Mouse (Mus musculus) heart, embryonic 16.5 days (tissue): ENCODE measurements around the gene Parp4. TPM values are rescaled to one million over a fixed set of nuclear protein-coding genes. Genes with fewer than 3 reads are reported as not detected.

Source experiments
- ATAC-seq: fragments of 200-750 bp; cut with Nextera tagmentation; replicated peaks from 2 replicates; pipeline ENCODE4 v1.8.0; 2017; ENCODE audit warnings: moderate number of reproducible peaks; ENCODE audit not compliant: insufficient read depth, low FRiP score; ENCODE audit errors: extremely low read depth
- H3K27ac ChIP-seq: fragments of 300-500 bp; sonication (generic); 2 replicates; pipeline ENCODE4 v1.5.1; 2014; ENCODE audit warnings: mild to moderate bottlenecking, low read length, control low read depth, moderate library complexity
- H3K27me3 ChIP-seq: fragments of 300-500 bp; sonication (generic); 2 replicates; pipeline ENCODE4 v1.6.1; 2014; ENCODE audit warnings: low read length, mixed read lengths; ENCODE audit not compliant: control insufficient read depth, insufficient read depth
- H3K36me3 ChIP-seq: fragments of 300-500 bp; sonication (generic); 2 replicates; pipeline ENCODE4 v1.6.1; 2014; ENCODE audit not compliant: control insufficient read depth, insufficient read depth
- H3K4me1 ChIP-seq: fragments of 300-500 bp; sonication (generic); 2 replicates; pipeline ENCODE4 v1.6.1; 2014; ENCODE audit warnings: low read length, mixed read lengths; ENCODE audit not compliant: control insufficient read depth, insufficient read depth
- H3K4me2 ChIP-seq: fragments of 300-500 bp; sonication (generic); 2 replicates; pipeline ENCODE4 v1.6.1; 2014; ENCODE audit warnings: low read depth, mild to moderate bottlenecking, control low read depth, low read length
- H3K4me3 ChIP-seq: fragments of 300-500 bp; sonication (generic); 2 replicates; pipeline ENCODE4 v1.5.1; 2014; ENCODE audit warnings: mild to moderate bottlenecking, control low read depth, low read length
- H3K9ac ChIP-seq: fragments of 300-500 bp; sonication (generic); 2 replicates; pipeline ENCODE4 v1.6.1; 2014; ENCODE audit warnings: low read length, control low read depth
- H3K9me3 ChIP-seq: fragments of 300-500 bp; sonication (generic); replicated peaks from 2 replicates; pipeline ENCODE4 v1.6.1; 2016; ENCODE audit warnings: low read length; ENCODE audit not compliant: control insufficient read depth
- WGBS: fragments of 180-500 bp; shearing (Covaris S2); extraction: QIAGEN DNeasy Blood & Tissue Kit; methylation state at CpG from one replicate; pipeline ENCODE4 v1.1.7; 2014; 5-methylcytosine and 5-hydroxymethylcytosine counted together
- polyA plus RNA-seq: library from polyadenylated mRNA; unstranded; fragments of >200 nt; fragmentation: Nextera tagmentation; extraction: Ambion mirVana; gene quantifications from 2 replicates; pipeline ENCODE4 v1.2.1, GENCODE M21; 2015

The Parp4 gene
- polyA plus RNA-seq, 1 experiment from 2014 or later, result 8.4 TPM

GRCm38 (mm10) chr14:56689116-56689515 lies 113.7 kb downstream of the Parp4 start:
- H3K27me3 ChIP-seq, result no peaks in the 10 kb centered on the region
- no peak overlapping the region for H3K27ac ChIP-seq
- H3K4me1 ChIP-seq, result no peaks in the 10 kb centered on the region
- no peak overlapping the region for H3K4me2 ChIP-seq
- peaks cover 61% of the 10 kb centered on the region for H3K36me3 ChIP-seq
- no peak for ATAC-seq
- no peak overlapping the region for H3K4me3 ChIP-seq
- no peaks in the 10 kb centered on the region for H3K9me3 ChIP-seq
- H3K9ac ChIP-seq, result no peak overlapping the region
- 80% methylated on average over 1 of the region's 1 CpGs for WGBS

GRCm38 (mm10) chr14:56689766-56690165 lies 114.3 kb downstream of the Parp4 start:
- whole genome bisulfite sequencing, result 83% methylated on average over 1 of the region's 1 CpGs
- ATAC-seq, result no peak
- Histone ChIP-seq H3K36me3 (peaks cover 61% of the 10 kb centered on the region), H3K9me3 (no peaks in the 10 kb centered on the region), H3K27ac (no peak overlapping the region), H3K4me3 (no peak overlapping the region), H3K9ac (no peak overlapping the region), H3K27me3 (no peaks in the 10 kb centered on the region), H3K4me2 (no peak overlapping the region), H3K4me1 (no peaks in the 10 kb centered on the region)

GRCm38 (mm10) chr14:56695495-56695894 lies 120.1 kb downstream of the Parp4 start:
- Histone ChIP-seq H3K4me2 (no peak overlapping the region), H3K4me1 (peaks cover 4% of the 10 kb centered on the region; the same call in 1 of the 2 replicates), H3K9me3 (no peaks in the 10 kb centered on the region), H3K27ac (no peak overlapping the region), H3K4me3 (no peak overlapping the region), H3K9ac (no peak overlapping the region), H3K36me3 (peaks cover 60% of the 10 kb centered on the region), H3K27me3 (no peaks in the 10 kb centered on the region)
- 83% methylated on average over 3 of the region's 3 CpGs for WGBS
- no peak for ATAC-seq

- Histone ChIP-seq H3K27me3 (no peaks in the 10 kb centered on the region), H3K27ac (no peak overlapping the region), H3K36me3 (peaks cover 54% of the 10 kb centered on the region), H3K9ac (no peak overlapping the region), H3K4me1 (peaks cover 4% of the 10 kb centered on the region; the same call in 1 of the 2 replicates), H3K9me3 (no peaks in the 10 kb centered on the region), H3K4me2 (no peak overlapping the region), H3K4me3 (no peak overlapping the region)
- WGBS, result 91% methylated on average over 5 of the region's 5 CpGs
- ATAC-seq, result no peak
Observed at GRCm38 (mm10) chr14:56697836-56698235, 122.4 kb downstream of the Parp4 start.

- no peak for ATAC-seq
- peaks cover 25% of the 10 kb centered on the region for H3K36me3 ChIP-seq
- no peaks in the 10 kb centered on the region for H3K9me3 ChIP-seq
- no peak overlapping the region for H3K27ac ChIP-seq
- no peak overlapping the region for H3K4me2 ChIP-seq
- H3K27me3 ChIP-seq, result no peaks in the 10 kb centered on the region
- no peak overlapping the region for H3K4me3 ChIP-seq
- no peak overlapping the region for H3K9ac ChIP-seq
- WGBS, result 90% methylated on average over 4 of the region's 4 CpGs
- peaks cover 12% of the 10 kb centered on the region for H3K4me1 ChIP-seq
Observed at GRCm38 (mm10) chr14:56702644-56703043, 127.2 kb downstream of the Parp4 start.

- no peak overlapping the region for H3K4me2 ChIP-seq
- H3K36me3 ChIP-seq, result peaks cover 10% of the 10 kb centered on the region
- 57% methylated on average over 4 of the region's 4 CpGs for WGBS
- H3K9ac ChIP-seq, result no peak overlapping the region
- no peak for ATAC-seq
- H3K4me3 ChIP-seq, result no peak overlapping the region
- H3K4me1 ChIP-seq, result peaks cover 12% of the 10 kb centered on the region
- no peaks in the 10 kb centered on the region for H3K9me3 ChIP-seq
- no peaks in the 10 kb centered on the region for H3K27me3 ChIP-seq
- H3K27ac ChIP-seq, result no peak overlapping the region
Observed at GRCm38 (mm10) chr14:56705687-56706086, 130.3 kb downstream of the Parp4 start.

Other genes starting within 250 kb of the Parp4 start
- 0.11 and 0.19 TPM in 2 replicates for gene Atp12a, start 210.6 kb upstream of the Parp4 start, polyA plus RNA-seq
- gene Rnf17, start 173.0 kb upstream of the Parp4 start, polyA plus RNA-seq, result 1.1 and 1.8 TPM in 2 replicates
- gene Cenpj, start 194 bp upstream of the Parp4 start, polyA plus RNA-seq, result 6.8 and 7.2 TPM in 2 replicates
- gene Mphosph8, start 92.6 kb downstream of the Parp4 start, polyA plus RNA-seq, result 20.1 and 25.4 TPM in 2 replicates
- 16.1 and 19.6 TPM in 2 replicates for gene Pspc1, start 202.7 kb downstream of the Parp4 start, polyA plus RNA-seq
- 18.2 and 19.2 TPM in 2 replicates for gene Zmym5, start 236.1 kb downstream of the Parp4 start, polyA plus RNA-seq